Mouse (Mus musculus): ENCODE data around the gene Mroh8.

- TF ChIP-seq RCOR1 (IDR thresholded peaks at IDR 0.05; ENCODE audit: low read depth, low read length) (no peak), POLR2A (IDR thresholded peaks at IDR 0.05; ENCODE audit: control insufficient read depth in 1 of 2, insufficient read depth in 1 of 2, low read depth in 1 of 2, low read length in 2 of 2, poor library complexity in 1 of 2) (no peak), NELFE (IDR thresholded peaks at IDR 0.05; ENCODE audit: low read depth, low read length) (no peak), ZMIZ1 (IDR thresholded peaks at IDR 0.05; ENCODE audit: low read depth, low read length) (no peak), CTCF (IDR thresholded peaks at IDR 0.05 in 2 of 3, conservative IDR thresholded peaks at IDR 0.05 in 1 of 3; ENCODE audit: control insufficient read depth in 1 of 3, insufficient read depth in 1 of 3, low read depth in 2 of 3, low read length in 3 of 3, poor library complexity in 1 of 3, severe bottlenecking in 1 of 3) (no peak), ZC3H11A (IDR thresholded peaks at IDR 0.05; ENCODE audit: low read depth, low read length) (no peak), TAL1 (IDR thresholded peaks at IDR 0.05; ENCODE audit: low read length) (no peak), TCF12 (IDR thresholded peaks at IDR 0.05; ENCODE audit: low read depth, low read length) (no peak), USF2 (IDR thresholded peaks at IDR 0.05; ENCODE audit: borderline replicate concordance in 1 of 2, insufficient read depth in 1 of 2, low read depth in 1 of 2, low read length in 2 of 2) (no peak), USF1 (IDR thresholded peaks at IDR 0.05; ENCODE audit: low read depth, low read length) (no peak), MEF2A (IDR thresholded peaks at IDR 0.05; ENCODE audit: extremely low read depth, insufficient replicate concordance, low read depth, low read length, poor library complexity, severe bottlenecking) (no peak), MAFK (IDR thresholded peaks at IDR 0.05; ENCODE audit: borderline replicate concordance, low read depth, low read length) (no peak), MAZ (IDR thresholded peaks at IDR 0.05; ENCODE audit: low read depth, low read length) (no peak)
Measured at GRCm38 (mm10) chr2:157322029-157322766, 42.8 kb upstream of the Mroh8 start.
